Mouse (Mus musculus): ENCODE measurements around the gene Zc3hc1. TPM values are rescaled to one million over a fixed set of nuclear protein-coding genes. Genes with fewer than 3 reads are reported as not detected.

Zc3hc1 gene
- total and polyA plus RNA-seq, 2 experiments from 2014 or later = 42.7 to 59.6 TPM

DNA sequence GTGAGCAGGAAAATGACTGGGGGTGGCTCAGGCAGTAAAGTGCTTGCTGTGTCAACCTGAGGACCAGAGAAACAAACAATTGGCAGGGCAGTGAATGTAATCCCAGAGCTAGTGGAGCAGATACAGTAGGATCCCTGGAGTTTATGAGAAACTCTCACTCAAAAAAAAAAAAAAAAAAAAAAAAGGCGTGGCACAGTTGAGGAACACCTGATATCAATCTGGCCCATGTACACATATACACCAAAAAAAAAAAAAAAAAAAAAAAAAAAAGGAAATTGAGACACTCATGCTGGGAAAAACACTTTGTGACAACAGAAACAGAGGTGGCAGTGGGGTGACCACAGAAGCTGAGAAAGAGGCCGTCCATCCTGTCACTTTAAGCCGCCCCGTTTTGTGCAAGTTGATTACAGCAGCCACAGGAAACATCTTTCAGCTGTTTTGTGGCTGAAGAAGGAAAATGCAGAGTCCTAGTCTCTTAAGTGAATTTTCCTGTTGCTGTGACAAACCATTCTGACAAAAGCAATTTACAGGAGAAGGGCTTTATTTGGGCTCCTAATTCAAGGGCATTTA is 64.8 kb downstream of the Zc3hc1 start:
- Histone ChIP-seq H3K36me3 (ENCODE audit: insufficient read depth, low read length) (no peaks in the 10 kb centered on the region), H3K9ac (replicated peaks; ENCODE audit: low read length) (no peak overlapping the region), H3K4me3 (ENCODE audit: low read length) (no peak overlapping the region), H3K4me1 (ENCODE audit: insufficient read depth, low read length) (no peaks in the 10 kb centered on the region), H3K4me2 (ENCODE audit: low read depth, low read length) (no peak overlapping the region), H3K27ac (no peak overlapping the region), H3K9me3 (ENCODE audit: low read length) (no peaks in the 10 kb centered on the region), H3K27me3 (ENCODE audit: insufficient read depth, low read length) (no peaks in the 10 kb centered on the region)
- no peak for TF ChIP-seq CTCF (IDR thresholded peaks at IDR 0.05; ENCODE audit: low read depth)
- ATAC-seq = no peak
- 79% methylated on average over 4 of the region's 4 CpGs for WGBS
- DNase-seq (ENCODE audit: low spot score) = no peak

GRCm38 (mm10) chr6:30321002-30321401 is 69.8 kb downstream of the Zc3hc1 start:
- no peak overlapping the region for H3K27ac ChIP-seq
- ATAC-seq (no peak), DNase-seq (ENCODE audit: low spot score) (no peak)
- no peak for TF ChIP-seq CTCF (IDR thresholded peaks at IDR 0.05; ENCODE audit: low read depth)
- H3K9me3 ChIP-seq (ENCODE audit: low read length) = no peaks in the 10 kb centered on the region
- no peak overlapping the region for H3K4me2 ChIP-seq (ENCODE audit: low read depth, low read length)
- H3K36me3 ChIP-seq (ENCODE audit: insufficient read depth, low read length) = no peaks in the 10 kb centered on the region
- H3K9ac ChIP-seq (replicated peaks; ENCODE audit: low read length) = no peak overlapping the region
- no peaks in the 10 kb centered on the region for H3K27me3 ChIP-seq (ENCODE audit: insufficient read depth, low read length)
- no peaks in the 10 kb centered on the region for H3K4me1 ChIP-seq (ENCODE audit: insufficient read depth, low read length)
- H3K4me3 ChIP-seq (ENCODE audit: low read length) = no peak overlapping the region
- WGBS = 69% methylated on average over 4 of the region's 4 CpGs

GRCm38 (mm10) chr6:30319216-30319615 is 71.6 kb downstream of the Zc3hc1 start:
- Histone ChIP-seq H3K9me3 (ENCODE audit: low read length) (no peaks in the 10 kb centered on the region), H3K4me2 (ENCODE audit: low read depth, low read length) (no peak overlapping the region), H3K4me1 (ENCODE audit: insufficient read depth, low read length) (no peaks in the 10 kb centered on the region), H3K9ac (replicated peaks; ENCODE audit: low read length) (no peak overlapping the region), H3K27ac (no peak overlapping the region), H3K36me3 (ENCODE audit: insufficient read depth, low read length) (no peaks in the 10 kb centered on the region), H3K4me3 (ENCODE audit: low read length) (no peak overlapping the region), H3K27me3 (ENCODE audit: insufficient read depth, low read length) (no peaks in the 10 kb centered on the region)
- ATAC-seq = no peak
- WGBS = 87% methylated on average over 5 of the region's 5 CpGs
- no peak for TF ChIP-seq CTCF (IDR thresholded peaks at IDR 0.05; ENCODE audit: low read depth)
- no peak for DNase-seq (ENCODE audit: low spot score)

Other genes with a start within 250 kb of the Zc3hc1 start
- 42.1 and 43.9 TPM in 2 replicates for gene Ube2h, start 86.5 kb downstream of the Zc3hc1 start, total RNA-seq (2014; rRNA removed)
- 40.3 and 41.6 TPM in 2 replicates for gene Ube2h, start 86.5 kb downstream of the Zc3hc1 start, polyA plus RNA-seq (2015; fragmentation: Nextera tagmentation; extraction: Ambion mirVana)
- 97.1 and 103 TPM in 2 replicates for gene Klhdc10, start 10.8 kb upstream of the Zc3hc1 start, total RNA-seq (2014; rRNA removed)
- gene Klhdc10, start 10.8 kb upstream of the Zc3hc1 start, polyA plus RNA-seq (2015; fragmentation: Nextera tagmentation; extraction: Ambion mirVana) = 20.6 and 23.2 TPM in 2 replicates
- gene Tmem209, start 118.8 kb upstream of the Zc3hc1 start, total RNA-seq (2014; rRNA removed) = 35.3 and 50.0 TPM in 2 replicates
- gene Tmem209, start 118.8 kb upstream of the Zc3hc1 start, polyA plus RNA-seq (2015; fragmentation: Nextera tagmentation; extraction: Ambion mirVana) = 23.2 and 25.0 TPM in 2 replicates
- gene Ssmem1, start 118.8 kb upstream of the Zc3hc1 start, total RNA-seq (2014; rRNA removed) = 0.26 TPM in 1 of 2 replicates, not detected in the other
- gene Ssmem1, start 118.8 kb upstream of the Zc3hc1 start, polyA plus RNA-seq (2015; fragmentation: Nextera tagmentation; extraction: Ambion mirVana) = 0.18 and 0.39 TPM in 2 replicates
- gene Cpa2, start 150.6 kb upstream of the Zc3hc1 start, total RNA-seq (2014; rRNA removed) = 6.2 and 8.1 TPM in 2 replicates
- 14.9 and 15.7 TPM in 2 replicates for gene Cpa2, start 150.6 kb upstream of the Zc3hc1 start, polyA plus RNA-seq (2015; fragmentation: Nextera tagmentation; extraction: Ambion mirVana)
- gene Cpa4, start 177.3 kb upstream of the Zc3hc1 start, total RNA-seq (2014; rRNA removed) = 0.11 and 0.16 TPM in 2 replicates
- 0.45 and 0.53 TPM in 2 replicates for gene Cpa4, start 177.3 kb upstream of the Zc3hc1 start, polyA plus RNA-seq (2015; fragmentation: Nextera tagmentation; extraction: Ambion mirVana)
- gene Cpa5, start 220.0 kb upstream of the Zc3hc1 start, total RNA-seq (2014; rRNA removed) = not detected in 2 replicates
- 0.14 TPM in 1 of 2 replicates, not detected in the other for gene Cpa5, start 220.0 kb upstream of the Zc3hc1 start, polyA plus RNA-seq (2015; fragmentation: Nextera tagmentation; extraction: Ambion mirVana)
- 0.68 and 0.84 TPM in 2 replicates for gene Cpa1, start 248.2 kb upstream of the Zc3hc1 start, total RNA-seq (2014; rRNA removed)
- gene Cpa1, start 248.2 kb upstream of the Zc3hc1 start, polyA plus RNA-seq (2015; fragmentation: Nextera tagmentation; extraction: Ambion mirVana) = 0.40 and 0.68 TPM in 2 replicates

Measured in hindbrain, postnatal 0 days (tissue).